Mouse (Mus musculus): ENCODE data around the gene Mpzl1. TPM values are rescaled to one million over a fixed set of nuclear protein-coding genes. Genes with fewer than 3 reads are reported as not detected.

Gene Mpzl1
- polyA plus RNA-seq, 1 experiment, result 42.0 TPM

DNA sequence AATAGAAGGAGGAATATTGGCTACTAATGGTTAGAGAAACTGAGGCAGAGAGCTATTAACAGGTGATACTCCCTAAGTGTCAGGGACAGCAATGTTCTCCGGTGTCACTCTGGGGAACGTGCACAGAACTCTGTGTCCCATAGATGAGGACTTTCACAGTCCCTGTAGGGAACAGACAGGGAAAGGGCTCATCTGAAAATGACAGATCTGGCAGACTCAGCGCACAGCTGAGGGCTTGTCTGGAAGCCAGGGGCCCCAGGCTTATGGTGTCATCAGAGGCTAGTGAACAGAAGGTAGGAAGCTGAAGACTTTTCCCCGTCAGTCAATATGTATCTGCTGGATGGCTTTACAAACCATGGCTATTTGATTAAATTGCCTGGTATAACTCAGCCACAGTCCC is 43.2 kb upstream of the Mpzl1 start:
- WGBS, result 76% methylated on average over 4 of the region's 4 CpGs
- no peaks in the 10 kb centered on the region for H3K27me3 ChIP-seq (replicated peaks; ENCODE audit: control insufficient read depth, insufficient read depth, low read length)
- no peak overlapping the region for H3K27ac ChIP-seq (ENCODE audit: insufficient read depth, low read depth, low read length)
- TF ChIP-seq POLR2A (IDR thresholded peaks at IDR 0.05; ENCODE audit: low read depth, low read length) (no peak), CTCF (conservative IDR thresholded peaks at IDR 0.05; ENCODE audit: insufficient read depth, insufficient read length, low read depth, low read length) (no peak)
- peaks cover 5% of the 10 kb centered on the region; the same call in 1 of the 2 replicates for H3K4me1 ChIP-seq (ENCODE audit: control insufficient read depth, insufficient read depth, low read length)
- no peak for DNase-seq
- H3K4me3 ChIP-seq (ENCODE audit: insufficient read depth, low read depth, low read length), result no peak overlapping the region
- H3K36me3 ChIP-seq (ENCODE audit: control insufficient read depth, insufficient read depth, low read length), result no peaks in the 10 kb centered on the region

DNA sequence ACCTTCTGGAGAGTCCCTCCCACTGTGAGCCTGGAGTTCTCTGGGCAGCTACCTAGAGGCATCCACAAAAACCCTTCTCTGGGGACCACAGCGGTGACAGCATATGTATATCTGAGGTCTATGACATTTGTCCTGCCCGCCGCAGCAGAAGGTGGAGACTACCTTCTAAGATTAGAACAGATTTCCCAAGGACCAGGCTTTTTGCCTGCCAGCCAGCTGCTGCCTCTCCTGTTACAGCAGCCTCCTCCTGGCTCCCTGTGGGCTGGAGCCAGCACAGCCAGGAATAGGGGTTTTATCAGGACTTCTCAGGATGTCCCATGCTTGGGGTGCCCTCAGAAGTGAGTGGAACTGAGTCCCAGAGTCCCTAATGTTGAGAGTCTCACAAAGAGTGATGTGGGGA is 42.7 kb upstream of the Mpzl1 start:
- Histone ChIP-seq H3K36me3 (ENCODE audit: control insufficient read depth, insufficient read depth, low read length) (no peaks in the 10 kb centered on the region), H3K27ac (ENCODE audit: insufficient read depth, low read depth, low read length) (no peak overlapping the region), H3K4me3 (ENCODE audit: insufficient read depth, low read depth, low read length) (no peak overlapping the region), H3K27me3 (replicated peaks; ENCODE audit: control insufficient read depth, insufficient read depth, low read length) (no peaks in the 10 kb centered on the region), H3K4me1 (ENCODE audit: control insufficient read depth, insufficient read depth, low read length) (peaks cover 5% of the 10 kb centered on the region; the same call in 1 of the 2 replicates)
- TF ChIP-seq POLR2A (IDR thresholded peaks at IDR 0.05; ENCODE audit: low read depth, low read length), result no peak
- TF ChIP-seq CTCF (conservative IDR thresholded peaks at IDR 0.05; ENCODE audit: insufficient read depth, insufficient read length, low read depth, low read length), result no peak
- 76% methylated on average over 3 of the region's 3 CpGs for WGBS
- no peak for DNase-seq

DNA sequence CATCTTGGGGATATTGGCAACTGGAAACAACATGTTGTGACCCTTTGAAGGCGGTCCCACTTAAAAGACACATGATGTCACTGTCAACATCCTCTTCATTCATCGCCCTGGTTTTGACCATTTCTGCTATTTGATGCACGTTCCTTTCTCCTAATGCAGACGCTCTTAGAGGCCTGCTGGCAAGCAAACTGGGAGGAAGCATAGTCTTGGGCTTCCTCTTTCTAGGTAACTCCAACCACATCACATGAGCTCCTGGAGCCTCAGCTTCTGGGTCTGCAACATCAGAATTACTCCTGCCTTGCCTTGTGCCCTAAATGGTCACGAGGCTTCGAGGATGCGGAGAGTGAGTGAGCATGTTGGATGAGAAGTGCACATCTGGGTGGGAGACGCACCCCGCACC is 40.8 kb upstream of the Mpzl1 start:
- H3K27me3 ChIP-seq (replicated peaks; ENCODE audit: control insufficient read depth, insufficient read depth, low read length), result no peaks in the 10 kb centered on the region
- H3K36me3 ChIP-seq (ENCODE audit: control insufficient read depth, insufficient read depth, low read length), result no peaks in the 10 kb centered on the region
- H3K27ac ChIP-seq (ENCODE audit: insufficient read depth, low read depth, low read length), result no peak overlapping the region
- no peaks in the 10 kb centered on the region for H3K4me1 ChIP-seq (ENCODE audit: control insufficient read depth, insufficient read depth, low read length)
- DNase-seq, result no peak
- TF ChIP-seq POLR2A (IDR thresholded peaks at IDR 0.05; ENCODE audit: low read depth, low read length), result no peak
- TF ChIP-seq CTCF (conservative IDR thresholded peaks at IDR 0.05; ENCODE audit: insufficient read depth, insufficient read length, low read depth, low read length), result no peak
- 86% methylated on average over 9 of the region's 9 CpGs for WGBS
- no peak overlapping the region for H3K4me3 ChIP-seq (ENCODE audit: insufficient read depth, low read depth, low read length)

DNA sequence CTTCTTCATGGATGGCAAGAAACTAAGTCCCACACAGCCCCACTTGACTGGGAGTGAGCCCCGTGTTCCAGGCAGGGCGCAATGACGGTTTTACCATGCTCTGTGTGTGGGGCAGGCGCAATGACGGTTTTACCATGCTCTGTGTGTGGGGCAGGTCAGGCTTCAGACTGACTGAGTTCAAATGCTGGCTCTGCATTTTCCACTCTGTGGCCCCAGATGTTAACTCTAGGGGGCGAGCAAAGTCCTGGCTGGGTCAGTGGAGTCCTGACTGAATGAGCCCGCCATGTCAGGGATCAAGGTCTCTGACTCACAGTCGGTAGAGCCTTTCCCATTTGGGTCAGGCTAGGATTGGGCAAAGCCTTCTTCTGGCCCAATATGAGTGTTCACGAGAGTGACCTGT is 38.0 kb upstream of the Mpzl1 start:
- no peaks in the 10 kb centered on the region for H3K27me3 ChIP-seq (replicated peaks; ENCODE audit: control insufficient read depth, insufficient read depth, low read length)
- no peak overlapping the region for H3K27ac ChIP-seq (ENCODE audit: insufficient read depth, low read depth, low read length)
- TF ChIP-seq CTCF (conservative IDR thresholded peaks at IDR 0.05; ENCODE audit: insufficient read depth, insufficient read length, low read depth, low read length) (no peak), POLR2A (IDR thresholded peaks at IDR 0.05; ENCODE audit: low read depth, low read length) (no peak)
- DNase-seq, result no peak
- WGBS, result 65% methylated on average over 9 of the region's 9 CpGs
- H3K36me3 ChIP-seq (ENCODE audit: control insufficient read depth, insufficient read depth, low read length), result no peaks in the 10 kb centered on the region
- no peaks in the 10 kb centered on the region for H3K4me1 ChIP-seq (ENCODE audit: control insufficient read depth, insufficient read depth, low read length)
- H3K4me3 ChIP-seq (ENCODE audit: insufficient read depth, low read depth, low read length), result no peak overlapping the region

DNA sequence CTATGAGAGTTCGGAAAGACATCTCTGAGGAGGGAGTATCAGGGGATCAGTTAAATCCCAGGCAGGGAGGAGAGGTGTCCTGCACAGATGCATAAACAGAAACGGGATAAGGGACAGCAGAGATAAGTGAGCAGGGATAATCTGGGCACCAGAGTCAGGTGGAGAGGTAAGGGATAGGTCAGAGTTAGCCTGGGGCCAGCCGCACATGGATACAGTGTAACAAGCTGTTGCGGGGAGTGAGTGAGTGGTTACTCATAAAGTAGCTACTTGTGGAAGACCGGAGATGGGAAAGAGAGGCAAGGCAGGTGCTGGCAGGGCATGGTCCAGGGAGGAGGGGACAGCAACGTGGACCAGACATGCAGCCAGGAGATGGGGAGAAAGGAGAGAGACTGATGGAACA is 35.7 kb upstream of the Mpzl1 start:
- no peaks in the 10 kb centered on the region for H3K27me3 ChIP-seq (replicated peaks; ENCODE audit: control insufficient read depth, insufficient read depth, low read length)
- 65% methylated on average over 6 of the region's 6 CpGs for WGBS
- no peaks in the 10 kb centered on the region for H3K36me3 ChIP-seq (ENCODE audit: control insufficient read depth, insufficient read depth, low read length)
- H3K27ac ChIP-seq (ENCODE audit: insufficient read depth, low read depth, low read length), result no peak overlapping the region
- H3K4me3 ChIP-seq (ENCODE audit: insufficient read depth, low read depth, low read length), result no peak overlapping the region
- TF ChIP-seq POLR2A (IDR thresholded peaks at IDR 0.05; ENCODE audit: low read depth, low read length) (no peak), CTCF (conservative IDR thresholded peaks at IDR 0.05; ENCODE audit: insufficient read depth, insufficient read length, low read depth, low read length) (no peak)
- no peaks in the 10 kb centered on the region for H3K4me1 ChIP-seq (ENCODE audit: control insufficient read depth, insufficient read depth, low read length)
- no peak for DNase-seq

DNA sequence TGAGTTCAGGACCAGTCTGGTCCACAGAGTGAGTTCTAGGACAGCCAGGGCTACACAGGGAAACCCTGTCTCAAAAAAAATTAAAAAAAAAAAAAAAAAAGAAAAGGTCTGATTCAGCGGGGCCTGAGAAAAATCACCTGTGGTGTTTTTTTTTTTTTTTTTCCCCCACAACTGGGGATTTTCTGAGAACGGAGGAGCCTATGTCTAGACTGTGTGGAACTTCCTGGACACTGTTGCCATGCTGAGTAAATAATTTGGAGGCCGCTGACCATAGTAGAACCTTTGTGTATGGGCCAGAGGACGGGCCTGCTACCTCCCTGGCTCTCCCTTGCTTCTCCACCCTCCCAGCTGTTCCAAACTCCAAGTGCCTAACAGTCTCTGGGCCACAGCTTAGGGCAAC is 34.6 kb upstream of the Mpzl1 start:
- H3K4me3 ChIP-seq (ENCODE audit: insufficient read depth, low read depth, low read length), result no peak overlapping the region
- DNase-seq, result no peak
- H3K27ac ChIP-seq (ENCODE audit: insufficient read depth, low read depth, low read length), result no peak overlapping the region
- H3K36me3 ChIP-seq (ENCODE audit: control insufficient read depth, insufficient read depth, low read length), result no peaks in the 10 kb centered on the region
- no peaks in the 10 kb centered on the region for H3K27me3 ChIP-seq (replicated peaks; ENCODE audit: control insufficient read depth, insufficient read depth, low read length)
- TF ChIP-seq POLR2A (IDR thresholded peaks at IDR 0.05; ENCODE audit: low read depth, low read length), result no peak
- no peak for TF ChIP-seq CTCF (conservative IDR thresholded peaks at IDR 0.05; ENCODE audit: insufficient read depth, insufficient read length, low read depth, low read length)
- WGBS, result 59% methylated on average over 4 of the region's 4 CpGs
- H3K4me1 ChIP-seq (ENCODE audit: control insufficient read depth, insufficient read depth, low read length), result no peaks in the 10 kb centered on the region

DNA sequence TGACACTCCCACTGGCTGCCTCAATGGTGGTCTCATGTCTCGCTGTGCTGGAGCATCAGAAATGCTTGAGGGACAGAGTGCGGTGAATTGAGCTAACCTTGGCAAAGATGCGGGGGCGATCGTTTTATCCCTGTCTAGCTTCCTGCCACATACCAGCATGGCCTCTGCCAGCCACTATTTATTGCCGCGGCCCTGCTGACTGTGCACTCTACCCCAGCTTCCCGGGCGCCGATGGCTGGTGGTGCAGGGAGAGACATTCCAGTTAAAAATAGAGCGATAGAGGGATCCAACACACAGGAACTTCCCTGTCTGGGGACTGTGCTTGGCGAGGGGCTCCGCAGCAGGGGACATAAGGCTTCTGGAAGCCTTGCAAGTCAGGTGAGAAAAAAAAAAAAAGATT is 33.0 kb upstream of the Mpzl1 start:
- no peak for DNase-seq
- Histone ChIP-seq H3K4me3 (ENCODE audit: insufficient read depth, low read depth, low read length) (no peak overlapping the region), H3K36me3 (ENCODE audit: control insufficient read depth, insufficient read depth, low read length) (no peaks in the 10 kb centered on the region), H3K27ac (ENCODE audit: insufficient read depth, low read depth, low read length) (0 out of 2 replicates have a peak overlapping the region, but pooled peaks have one; percentile 10), H3K4me1 (ENCODE audit: control insufficient read depth, insufficient read depth, low read length) (no peaks in the 10 kb centered on the region), H3K27me3 (replicated peaks; ENCODE audit: control insufficient read depth, insufficient read depth, low read length) (no peaks in the 10 kb centered on the region)
- TF ChIP-seq POLR2A (IDR thresholded peaks at IDR 0.05; ENCODE audit: low read depth, low read length) (no peak), CTCF (conservative IDR thresholded peaks at IDR 0.05; ENCODE audit: insufficient read depth, insufficient read length, low read depth, low read length) (no peak)
- WGBS, result 46% methylated on average over 13 of the region's 13 CpGs

DNA sequence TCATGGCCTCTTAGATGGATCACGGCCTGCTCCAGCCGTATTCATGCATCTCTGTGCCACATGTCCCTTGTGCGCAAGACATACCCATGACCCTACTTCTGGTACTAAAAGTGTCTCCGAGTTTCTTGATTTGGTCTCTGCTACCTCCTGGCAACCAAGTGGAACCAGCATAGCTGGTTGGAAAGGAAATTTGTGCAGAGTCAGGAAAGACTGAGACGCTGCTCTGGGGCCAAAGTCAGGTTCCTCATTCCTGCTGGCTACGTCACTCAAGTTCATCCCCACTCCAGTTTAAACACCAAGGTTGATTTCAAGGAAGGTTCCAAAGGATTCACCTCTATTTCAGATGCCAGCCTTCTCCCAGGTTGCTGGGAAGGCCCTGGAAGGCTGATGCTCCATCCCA is 32.6 kb upstream of the Mpzl1 start:
- no peak overlapping the region for H3K4me3 ChIP-seq (ENCODE audit: insufficient read depth, low read depth, low read length)
- DNase-seq, result no peak
- TF ChIP-seq CTCF (conservative IDR thresholded peaks at IDR 0.05; ENCODE audit: insufficient read depth, insufficient read length, low read depth, low read length) (no peak), POLR2A (IDR thresholded peaks at IDR 0.05; ENCODE audit: low read depth, low read length) (no peak)
- H3K4me1 ChIP-seq (ENCODE audit: control insufficient read depth, insufficient read depth, low read length), result no peaks in the 10 kb centered on the region
- H3K27me3 ChIP-seq (replicated peaks; ENCODE audit: control insufficient read depth, insufficient read depth, low read length), result no peaks in the 10 kb centered on the region
- no peaks in the 10 kb centered on the region for H3K36me3 ChIP-seq (ENCODE audit: control insufficient read depth, insufficient read depth, low read length)
- WGBS, result 75% methylated on average over 6 of the region's 6 CpGs
- H3K27ac ChIP-seq (ENCODE audit: insufficient read depth, low read depth, low read length), result 0 out of 2 replicates have a peak overlapping the region, but pooled peaks have one; percentile 10

Data from kidney, adult 2 months (tissue).